Mouse (Mus musculus): ENCODE measurements around the gene Gata2.

DNA sequence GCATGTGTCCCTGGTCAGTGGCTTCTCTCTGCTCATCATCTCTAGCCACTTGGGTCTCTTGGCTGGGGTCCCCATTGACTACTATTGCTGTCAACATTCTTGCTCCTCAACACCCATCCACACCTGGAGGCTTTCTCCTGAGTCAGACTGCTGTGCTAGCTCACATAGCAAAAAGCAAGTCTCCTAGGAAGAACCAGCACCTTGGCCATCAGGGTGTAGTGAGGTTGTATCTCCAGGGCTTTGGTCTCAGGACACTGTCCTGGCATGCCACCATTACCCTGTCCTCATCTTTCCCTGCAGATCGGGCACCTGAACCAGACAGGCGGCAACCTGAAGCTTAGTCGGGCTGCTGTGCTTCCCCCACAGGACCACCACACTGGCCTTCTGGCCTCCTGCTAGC, 14.6 kb downstream of the Gata2 start:
- no peak for TF ChIP-seq CTCF (IDR thresholded peaks at IDR 0.05; ENCODE audit: extremely low read depth, insufficient read depth, insufficient read length, insufficient replicate concordance)
- no peak for TF ChIP-seq POLR2A (IDR thresholded peaks at IDR 0.05; ENCODE audit: low read depth, low read length)

Measured in spleen, adult 2 months (tissue).